Mouse (Mus musculus): Measurements from ENCODE around the gene Atp6v1f. TPM values are rescaled to one million over a fixed set of nuclear protein-coding genes. Genes with fewer than 3 reads are reported as not detected.

Gene Atp6v1f
- total RNA-seq, 2 experiments from 2014 or later, result 241 to 263 TPM

- no peak for DNase-seq (ENCODE audit: extremely low spot score in 1 of 2, low spot score in 1 of 2)
Observed at GRCm38 (mm10) chr6:29450667-29451066, 16.9 kb upstream of the Atp6v1f start.

- DNase-seq (ENCODE audit: extremely low spot score in 1 of 2, low spot score in 1 of 2), result no peak
Observed at GRCm38 (mm10) chr6:29461502-29461901, 6.0 kb upstream of the Atp6v1f start.

GRCm38 (mm10) chr6:29463388-29463787, 4.1 kb upstream of the Atp6v1f start:
- no peak for DNase-seq (ENCODE audit: extremely low spot score in 1 of 2, low spot score in 1 of 2)

GRCm38 (mm10) chr6:29468851-29469250, 1.3 kb downstream of the Atp6v1f start:
- no peak for DNase-seq (ENCODE audit: extremely low spot score in 1 of 2, low spot score in 1 of 2)

GRCm38 (mm10) chr6:29471137-29471536, 3.6 kb downstream of the Atp6v1f start, which contains the start of gene Atp6v1fnb:
TSS of gene Atp6v1fnb (plus strand) at chr6:29471437.
- no peak for DNase-seq (ENCODE audit: extremely low spot score in 1 of 2, low spot score in 1 of 2)

- DNase-seq (ENCODE audit: extremely low spot score in 1 of 2, low spot score in 1 of 2), result peak; percentile 47 to 49
Observed at GRCm38 (mm10) chr6:29473941-29474691, 6.6 kb downstream of the Atp6v1f start.

- no peak for DNase-seq (ENCODE audit: extremely low spot score in 1 of 2, low spot score in 1 of 2)
Observed at GRCm38 (mm10) chr6:29474736-29475135, 7.2 kb downstream of the Atp6v1f start.

GRCm38 (mm10) chr6:29482691-29483090, 15.2 kb downstream of the Atp6v1f start:
- DNase-seq (ENCODE audit: extremely low spot score in 1 of 2, low spot score in 1 of 2), result no peak

- DNase-seq (ENCODE audit: extremely low spot score in 1 of 2, low spot score in 1 of 2), result peak; percentile 60 to 88
Observed at GRCm38 (mm10) chr6:29484716-29485559, 17.4 kb downstream of the Atp6v1f start.

GRCm38 (mm10) chr6:29485951-29486350, 18.4 kb downstream of the Atp6v1f start:
- no peak for DNase-seq (ENCODE audit: extremely low spot score in 1 of 2, low spot score in 1 of 2)

- no peak for DNase-seq (ENCODE audit: extremely low spot score in 1 of 2, low spot score in 1 of 2)
Observed at GRCm38 (mm10) chr6:29494101-29494500, 26.6 kb downstream of the Atp6v1f start.

- DNase-seq (ENCODE audit: extremely low spot score in 1 of 2, low spot score in 1 of 2), result no peak
Observed at GRCm38 (mm10) chr6:29496270-29496669, 28.8 kb downstream of the Atp6v1f start.

- DNase-seq (ENCODE audit: extremely low spot score in 1 of 2, low spot score in 1 of 2), result no peak
Observed at GRCm38 (mm10) chr6:29497791-29498190, 30.3 kb downstream of the Atp6v1f start.

- DNase-seq (ENCODE audit: extremely low spot score in 1 of 2, low spot score in 1 of 2), result no peak
Observed at GRCm38 (mm10) chr6:29500177-29500576, 32.7 kb downstream of the Atp6v1f start.

GRCm38 (mm10) chr6:29500810-29501209, 33.3 kb downstream of the Atp6v1f start:
- DNase-seq (ENCODE audit: extremely low spot score in 1 of 2, low spot score in 1 of 2), result no peak

- DNase-seq (ENCODE audit: extremely low spot score in 1 of 2, low spot score in 1 of 2), result no peak
Observed at GRCm38 (mm10) chr6:29501599-29501998, 34.1 kb downstream of the Atp6v1f start.

- no peak for DNase-seq (ENCODE audit: extremely low spot score in 1 of 2, low spot score in 1 of 2)
Observed at GRCm38 (mm10) chr6:29505493-29505892, 38.0 kb downstream of the Atp6v1f start.

- DNase-seq (ENCODE audit: extremely low spot score in 1 of 2, low spot score in 1 of 2), result no peak
Observed at GRCm38 (mm10) chr6:29506834-29507233, 39.3 kb downstream of the Atp6v1f start.

- no peak for DNase-seq (ENCODE audit: extremely low spot score in 1 of 2, low spot score in 1 of 2)
Observed at GRCm38 (mm10) chr6:29507447-29508309, 40.2 kb downstream of the Atp6v1f start, which contains the start of gene Kcp. TSS of gene Kcp (minus strand) at chr6:29507952.

GRCm38 (mm10) chr6:29509086-29509485, 41.6 kb downstream of the Atp6v1f start:
- no peak for DNase-seq (ENCODE audit: extremely low spot score in 1 of 2, low spot score in 1 of 2)
